In the genomic region with DNA sequence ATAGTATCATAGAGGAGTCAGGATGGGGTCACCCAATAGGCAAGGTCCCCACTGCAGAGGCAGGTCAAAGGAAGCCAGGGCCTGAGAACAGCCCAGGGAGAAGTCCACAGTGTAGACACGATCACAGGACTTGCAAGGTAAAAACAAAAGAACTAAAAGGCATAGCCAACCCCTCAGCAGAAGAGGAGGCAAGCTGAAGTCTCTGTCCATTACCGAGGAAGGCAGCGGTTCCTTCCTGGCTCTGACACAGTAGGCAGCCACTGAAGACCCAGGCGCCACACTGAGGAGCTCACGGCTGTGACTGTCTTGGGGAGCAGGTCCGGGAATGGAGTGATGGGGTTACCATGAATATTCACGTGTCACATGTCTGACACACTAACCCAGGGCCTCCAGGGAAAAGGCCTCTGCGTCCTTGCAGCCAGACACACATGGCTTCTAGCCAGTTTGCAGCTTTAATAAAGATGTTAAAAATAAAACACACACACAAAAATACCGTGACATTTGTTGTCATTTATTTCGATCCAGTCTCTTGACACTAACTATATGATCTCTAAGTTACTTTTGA, we compare ENCODE assay signal across 8 mouse cellular contexts. TPM values are rescaled to one million over a fixed set of nuclear protein-coding genes. Genes with fewer than 3 reads are reported as not detected.
DNase-seq lines count a peak whose midpoint lies in the region; ATAC-seq and TF ChIP-seq lines count a peak whose summit lies in the region.
"Had no signal": no experiment of that assay in that cellular context is flagged by ENCODE, and none has a peak within 500 bp of the region (broad histone marks: within the 10 kb centered on the region; RNA-seq: fewer than 3 reads in every experiment).

No protein-coding gene starts in this region.

- intact Hi-C loops in heart, postnatal 10 days (cut with DNase I), result no loop called here

- ATAC-seq in forebrain, postnatal 0 days, result no peak
- ATAC-seq in midbrain, embryonic 13.5 days, result no peak

- H3K4me2 ChIP-seq in forebrain, postnatal 0 days (ENCODE audit: low read depth), result 0 out of 2 replicates have a peak overlapping the region, but pooled peaks have one; percentile 4
- peak overlapping the region; percentile 22 for H3K4me2 ChIP-seq in midbrain, embryonic 13.5 days (replicated peaks)

- TF ChIP-seq CTCF in forebrain, postnatal 0 days (IDR thresholded peaks at IDR 0.05; ENCODE audit: low read depth), result no peak

- H3K4me1 ChIP-seq in embryonic facial prominence, embryonic 10.5 days, result peaks cover 73% of the 10 kb centered on the region
- H3K4me1 ChIP-seq in forebrain, postnatal 0 days (ENCODE audit: insufficient read depth), result peaks cover 54% of the 10 kb centered on the region
- peaks cover 74% of the 10 kb centered on the region for H3K4me1 ChIP-seq in midbrain, embryonic 13.5 days (replicated peaks)

- 73% methylated on average over 10 of the region's 10 CpGs for WGBS in embryonic facial prominence, embryonic 10.5 days
- whole genome bisulfite sequencing in forebrain, postnatal 0 days, result 40% methylated on average over 10 of the region's 10 CpGs
- 40% methylated on average over 10 of the region's 10 CpGs for WGBS in midbrain, embryonic 13.5 days

- H3K9ac ChIP-seq in forebrain, postnatal 0 days, result no peak overlapping the region
- H3K9ac ChIP-seq in midbrain, embryonic 13.5 days (replicated peaks), result 0 out of 2 replicates have a peak overlapping the region, but pooled peaks have one; percentile 4

- H3K4me3 ChIP-seq in embryonic facial prominence, embryonic 10.5 days, result no peak overlapping the region
- no peak overlapping the region for H3K4me3 ChIP-seq in forebrain, postnatal 0 days (ENCODE audit: low read depth, low read length)
- H3K4me3 ChIP-seq in midbrain, embryonic 13.5 days (replicated peaks), result no peak overlapping the region
- H3K4me3 ChIP-seq: megakaryocyte, embryonic 14.5 days had no signal

- peak overlapping the region; percentile 63; the same call in 1 of the 2 replicates for H3K27ac ChIP-seq in embryonic facial prominence, embryonic 10.5 days (replicated peaks)
- H3K27ac ChIP-seq in forebrain, postnatal 0 days (ENCODE audit: low read depth, low read length), result peak overlapping the region; percentile 57
- peak overlapping the region; percentile 64 for H3K27ac ChIP-seq in midbrain, embryonic 13.5 days

- no peaks in the 10 kb centered on the region for H3K9me3 ChIP-seq in embryonic facial prominence, embryonic 10.5 days
- H3K9me3 ChIP-seq in forebrain, postnatal 0 days (ENCODE audit: low read length), result no peaks in the 10 kb centered on the region
- H3K9me3 ChIP-seq in midbrain, embryonic 13.5 days, result no peaks in the 10 kb centered on the region
- H3K9me3 ChIP-seq: megakaryocyte, embryonic 14.5 days had no signal

- H3K36me3 ChIP-seq in embryonic facial prominence, embryonic 10.5 days (replicated peaks), result peaks cover 14% of the 10 kb centered on the region
- peaks cover 12% of the 10 kb centered on the region for H3K36me3 ChIP-seq in forebrain, postnatal 0 days (ENCODE audit: insufficient read depth)
- peaks cover 20% of the 10 kb centered on the region for H3K36me3 ChIP-seq in midbrain, embryonic 13.5 days

- DNase-seq in heart, adult 8-10 months (ENCODE audit: low spot score), result peak; percentile 60
- DNase-seq in heart, postnatal 10 days, result no peak
- no peak for DNase-seq in embryonic facial prominence, embryonic 10.5 days (ENCODE audit: low spot score)
- no peak for DNase-seq in forebrain, postnatal 0 days
- no peak for DNase-seq in frontal cortex, postnatal 10 days (ENCODE audit: low spot score in 2 of 2)
- no peak for DNase-seq in gastrocnemius, postnatal 25 days

- H3K27me3 ChIP-seq in embryonic facial prominence, embryonic 10.5 days (replicated peaks; ENCODE audit: low read depth, poor library complexity, severe bottlenecking), result no peaks in the 10 kb centered on the region
- no peaks in the 10 kb centered on the region for H3K27me3 ChIP-seq in forebrain, postnatal 0 days (ENCODE audit: insufficient read depth, low read length)
- H3K27me3 ChIP-seq in midbrain, embryonic 13.5 days, result no peaks in the 10 kb centered on the region

RNA-seq across cellular contexts. Expression of gene Cyth1, which starts 51.5 kb away (rescaled TPM):
- total RNA-seq in heart, adult 8-10 months (2022), result 10 to 100 TPM; 34.5 to 56.9 (median 50.9) TPM
- total RNA-seq in heart, postnatal 10 days (2021), result 10 to 100 TPM; 51.2 to 59.7 TPM
- 15.5 and 15.8 TPM in 2 replicates for polyA plus RNA-seq in embryonic facial prominence, embryonic 10.5 days (2016; fragmentation: Nextera tagmentation; extraction: Ambion mirVana)
- 64.1 and 74.1 TPM in 2 replicates for total RNA-seq in forebrain, postnatal 0 days (2014; rRNA removed)
- polyA plus RNA-seq in forebrain, postnatal 0 days (2015; fragmentation: Nextera tagmentation; extraction: Ambion mirVana), result 23.7 and 24.2 TPM in 2 replicates
- polyA plus RNA-seq in midbrain, embryonic 13.5 days (2015; fragmentation: Nextera tagmentation; extraction: Ambion mirVana), result 22.3 and 30.7 TPM in 2 replicates
- total RNA-seq in gastrocnemius, postnatal 25 days (2021), result 10 to 100 TPM; 30.0 to 32.3 TPM
